Mouse (Mus musculus): ENCODE measurements around the gene Il27ra. TPM values are rescaled to one million over a fixed set of nuclear protein-coding genes. Genes with fewer than 3 reads are reported as not detected.
"Not testable (repeated sequence)": the region's sequence is repeated elsewhere in the genome, so short reads cannot be mapped to it uniquely, and the experiment has no call there.

Il27ra gene
- polyA plus RNA-seq, 1 experiment from 2014 or later, result 0.79 TPM

GRCm38 (mm10) chr8:84012499-84013165, 29.8 kb downstream of the Il27ra start:
- 4% methylated on average over 35 of the region's 35 CpGs for WGBS
- peaks cover 20% of the 10 kb centered on the region for H3K4me1 ChIP-seq (replicated peaks; ENCODE audit: control insufficient read depth, insufficient read depth, low read length)
- no peak for ATAC-seq
- H3K9ac ChIP-seq (replicated peaks; ENCODE audit: low read depth, low read length), result no peak overlapping the region
- H3K4me3 ChIP-seq (replicated peaks; ENCODE audit: low read length), result no peak overlapping the region; the same call in 1 of the 2 replicates
- no peak overlapping the region for H3K27ac ChIP-seq (ENCODE audit: low read length)
- peak overlapping the region; percentile 75 for H3K4me2 ChIP-seq (ENCODE audit: low read length)
- H3K27me3 ChIP-seq (replicated peaks; ENCODE audit: control insufficient read depth, insufficient read depth, low read length), result peaks cover 31% of the 10 kb centered on the region
- no peaks in the 10 kb centered on the region for H3K36me3 ChIP-seq (ENCODE audit: control insufficient read depth, insufficient read depth)
- no peaks in the 10 kb centered on the region for H3K9me3 ChIP-seq (ENCODE audit: control insufficient read depth, low read length)

GRCm38 (mm10) chr8:84011705-84012498, 30.5 kb downstream of the Il27ra start, which contains the start of gene 2210011C24Rik:
Gene 2210011C24Rik (minus strand): TSS chr8:84012171.
- Histone ChIP-seq H3K27ac (ENCODE audit: low read length) (no peak within 1 kb of the TSS), H3K9ac (replicated peaks; ENCODE audit: low read depth, low read length) (peak within 1 kb of the TSS; percentile 45), H3K27me3 (replicated peaks; ENCODE audit: control insufficient read depth, insufficient read depth, low read length) (peaks cover 31% of the 10 kb centered on the region), H3K36me3 (ENCODE audit: control insufficient read depth, insufficient read depth) (no peaks in the 10 kb centered on the region), H3K4me1 (replicated peaks; ENCODE audit: control insufficient read depth, insufficient read depth, low read length) (peaks cover 20% of the 10 kb centered on the region), H3K4me2 (ENCODE audit: low read length) (peak within 1 kb of the TSS; percentile 75), H3K9me3 (ENCODE audit: control insufficient read depth, low read length) (no peaks in the 10 kb centered on the region), H3K4me3 (replicated peaks; ENCODE audit: low read length) (peak within 1 kb of the TSS; percentile 49)
- under 1% methylated on average over 45 of the region's 45 CpGs for WGBS
- ATAC-seq, result peak; percentile 21

GRCm38 (mm10) chr8:84010625-84011611, 31.5 kb downstream of the Il27ra start:
- Histone ChIP-seq H3K4me2 (ENCODE audit: low read length) (peak overlapping the region; percentile 75), H3K27ac (ENCODE audit: low read length) (no peak overlapping the region), H3K9me3 (ENCODE audit: control insufficient read depth, low read length) (no peaks in the 10 kb centered on the region), H3K27me3 (replicated peaks; ENCODE audit: control insufficient read depth, insufficient read depth, low read length) (peaks cover 31% of the 10 kb centered on the region), H3K36me3 (ENCODE audit: control insufficient read depth, insufficient read depth) (no peaks in the 10 kb centered on the region), H3K4me3 (replicated peaks; ENCODE audit: low read length) (peak overlapping the region; percentile 49), H3K9ac (replicated peaks; ENCODE audit: low read depth, low read length) (peak overlapping the region; percentile 45), H3K4me1 (replicated peaks; ENCODE audit: control insufficient read depth, insufficient read depth, low read length) (peaks cover 20% of the 10 kb centered on the region)
- 1% methylated on average over 69 of the region's 83 CpGs for WGBS
- ATAC-seq, result peak; percentile 63

- 2% methylated on average over 11 of the region's 11 CpGs for WGBS
- Histone ChIP-seq H3K4me2 (ENCODE audit: low read length) (no peak overlapping the region), H3K9ac (replicated peaks; ENCODE audit: low read depth, low read length) (no peak overlapping the region), H3K4me1 (replicated peaks; ENCODE audit: control insufficient read depth, insufficient read depth, low read length) (peaks cover 23% of the 10 kb centered on the region), H3K36me3 (ENCODE audit: control insufficient read depth, insufficient read depth) (no peaks in the 10 kb centered on the region), H3K4me3 (replicated peaks; ENCODE audit: low read length) (no peak overlapping the region), H3K27me3 (replicated peaks; ENCODE audit: control insufficient read depth, insufficient read depth, low read length) (peaks cover 31% of the 10 kb centered on the region), H3K27ac (ENCODE audit: low read length) (no peak overlapping the region), H3K9me3 (ENCODE audit: control insufficient read depth, low read length) (no peaks in the 10 kb centered on the region)
- 0 out of 2 replicates have a peak, but pooled peaks have one; percentile 20 for ATAC-seq
Measured at GRCm38 (mm10) chr8:84009876-84010275, 32.5 kb downstream of the Il27ra start.

GRCm38 (mm10) chr8:84008362-84008761, 34.0 kb downstream of the Il27ra start:
- H3K36me3 ChIP-seq (ENCODE audit: control insufficient read depth, insufficient read depth), result no peaks in the 10 kb centered on the region
- no peaks in the 10 kb centered on the region for H3K9me3 ChIP-seq (ENCODE audit: control insufficient read depth, low read length)
- H3K4me1 ChIP-seq (replicated peaks; ENCODE audit: control insufficient read depth, insufficient read depth, low read length), result peaks cover 34% of the 10 kb centered on the region
- no peak for ATAC-seq
- H3K27ac ChIP-seq (ENCODE audit: low read length), result no peak overlapping the region
- WGBS, result 29% methylated on average over 7 of the region's 7 CpGs
- H3K4me2 ChIP-seq (ENCODE audit: low read length), result no peak overlapping the region
- H3K27me3 ChIP-seq (replicated peaks; ENCODE audit: control insufficient read depth, insufficient read depth, low read length), result peaks cover 29% of the 10 kb centered on the region
- no peak overlapping the region for H3K9ac ChIP-seq (replicated peaks; ENCODE audit: low read depth, low read length)
- no peak overlapping the region for H3K4me3 ChIP-seq (replicated peaks; ENCODE audit: low read length)

- H3K27me3 ChIP-seq (replicated peaks; ENCODE audit: control insufficient read depth, insufficient read depth, low read length), result peaks cover 14% of the 10 kb centered on the region
- peaks cover 22% of the 10 kb centered on the region for H3K4me1 ChIP-seq (replicated peaks; ENCODE audit: control insufficient read depth, insufficient read depth, low read length)
- ATAC-seq; H3K4me3 ChIP-seq (replicated peaks; ENCODE audit: low read length); H3K9ac ChIP-seq (replicated peaks; ENCODE audit: low read depth, low read length); H3K4me2 ChIP-seq (ENCODE audit: low read length); H3K27ac ChIP-seq (ENCODE audit: low read length); H3K36me3 ChIP-seq (ENCODE audit: control insufficient read depth, insufficient read depth); H3K9me3 ChIP-seq (ENCODE audit: control insufficient read depth, low read length): not testable (repeated sequence)
- WGBS, result 95% methylated on average over 7 of the region's 7 CpGs
Measured at GRCm38 (mm10) chr8:84005502-84005901, 36.9 kb downstream of the Il27ra start.

GRCm38 (mm10) chr8:84004533-84005201, 37.7 kb downstream of the Il27ra start:
- Histone ChIP-seq H3K36me3 (ENCODE audit: control insufficient read depth, insufficient read depth) (no peaks in the 10 kb centered on the region), H3K27me3 (replicated peaks; ENCODE audit: control insufficient read depth, insufficient read depth, low read length) (peaks cover 7% of the 10 kb centered on the region; the same call in 1 of the 2 replicates), H3K4me2 (ENCODE audit: low read length) (peak overlapping the region; percentile 92), H3K4me1 (replicated peaks; ENCODE audit: control insufficient read depth, insufficient read depth, low read length) (peaks cover 21% of the 10 kb centered on the region), H3K4me3 (replicated peaks; ENCODE audit: low read length) (peak overlapping the region; percentile 70), H3K9me3 (ENCODE audit: control insufficient read depth, low read length) (no peaks in the 10 kb centered on the region), H3K9ac (replicated peaks; ENCODE audit: low read depth, low read length) (peak overlapping the region; percentile 78), H3K27ac (ENCODE audit: low read length) (peak overlapping the region; percentile 70)
- under 1% methylated on average over 30 of the region's 30 CpGs for WGBS
- ATAC-seq, result peak; percentile 91

- no peak for ATAC-seq
- no peaks in the 10 kb centered on the region for H3K36me3 ChIP-seq (ENCODE audit: control insufficient read depth, insufficient read depth)
- no peak overlapping the region for H3K27ac ChIP-seq (ENCODE audit: low read length)
- H3K27me3 ChIP-seq (replicated peaks; ENCODE audit: control insufficient read depth, insufficient read depth, low read length), result peaks cover 4% of the 10 kb centered on the region; the same call in 1 of the 2 replicates
- peaks cover 30% of the 10 kb centered on the region for H3K4me1 ChIP-seq (replicated peaks; ENCODE audit: control insufficient read depth, insufficient read depth, low read length)
- H3K9me3 ChIP-seq (ENCODE audit: control insufficient read depth, low read length), result no peaks in the 10 kb centered on the region
- H3K4me3 ChIP-seq (replicated peaks; ENCODE audit: low read length), result peak overlapping the region; percentile 70
- peak overlapping the region; percentile 92 for H3K4me2 ChIP-seq (ENCODE audit: low read length)
- peak overlapping the region; percentile 78 for H3K9ac ChIP-seq (replicated peaks; ENCODE audit: low read depth, low read length)
- 79% methylated on average over 6 of the region's 6 CpGs for WGBS
Measured at GRCm38 (mm10) chr8:84003612-84004246, 38.7 kb downstream of the Il27ra start.

Data from forebrain, embryonic 16.5 days (tissue).